Mouse (Mus musculus) liver, embryonic 14.5 days (tissue): ENCODE results near the gene Gbf1.

ENCODE experiments used
- CTCF ChIP-seq: IDR thresholded peaks from 2 replicates; pipeline ENCODE4 v1.5.1; 2016; ENCODE audit warnings: antibody characterized with exemption, low read depth, control low read depth
- EP300 ChIP-seq: IDR thresholded peaks from 2 replicates; pipeline ENCODE4 v1.6.1; 2016; ENCODE audit warnings: antibody characterized with exemption, low read depth

GRCm38 (mm10) chr19:46304908-46305333, 152.6 kb downstream of the Gbf1 start:
- no peak for TF ChIP-seq CTCF
- TF ChIP-seq EP300 = no peak
